Comparison of ENCODE assay signal across 8 mouse cellular contexts in genomic region chr10:127040569-127041214, GRCm38 (mm10). TPM values are rescaled to one million over a fixed set of nuclear protein-coding genes. Genes with fewer than 3 reads are reported as not detected.
DNase-seq lines count a peak whose midpoint lies in the region; ATAC-seq and TF ChIP-seq lines count a peak whose summit lies in the region.

No protein-coding gene starts in this region.

- peak overlapping the region; percentile 83 for H3K4me3 ChIP-seq in heart, adult 2 months

- H3K79me2 ChIP-seq in heart, adult 2 months (replicated peaks; ENCODE audit: control insufficient read depth, insufficient read depth, low read length), result no peaks in the 10 kb centered on the region

- no peaks in the 10 kb centered on the region for H3K4me1 ChIP-seq in heart, adult 2 months (ENCODE audit: control insufficient read depth, insufficient read depth, low read length)

- intact Hi-C loops in heart, adult 2 months (cut with DNase I), result no loop called here

- peak overlapping the region; percentile 32 for H3K27ac ChIP-seq in heart, adult 2 months

- H3K27me3 ChIP-seq in heart, adult 2 months (ENCODE audit: control insufficient read depth, insufficient read depth, low read length), result 0 out of 2 replicates have a peak, but pooled peaks cover 2% of the 10 kb centered on the region

- TF ChIP-seq EP300 in heart, adult 2 months (IDR thresholded peaks at IDR 0.05; ENCODE audit: insufficient read depth, low read depth, low read length), result no peak

- no peak for TF ChIP-seq CTCF in heart, adult 2 months (IDR thresholded peaks at IDR 0.05)

- no peaks in the 10 kb centered on the region for H3K36me3 ChIP-seq in heart, adult 2 months (ENCODE audit: control insufficient read depth, insufficient read depth, low read length)

- peak overlapping the region; percentile 60 for H3K9ac ChIP-seq in heart, adult 2 months (ENCODE audit: low read depth, low read length)

- 3% methylated on average over 20 of the region's 20 CpGs for whole genome bisulfite sequencing in heart, adult 2 months

- peak; percentile 26 for ATAC-seq in inflammation-experienced regulatory T-cells, adult 6 months
- peak; percentile 21 for ATAC-seq in megakaryocyte, adult 5-6 weeks (ENCODE audit: poor library complexity, severe bottlenecking)

- no peak for TF ChIP-seq POLR2A in heart, adult 2 months (IDR thresholded peaks at IDR 0.05; ENCODE audit: insufficient read depth, low read depth, low read length)

- DNase-seq in heart, adult 2 months, result no peak
- no peak for DNase-seq in heart, adult 9 months (ENCODE audit: low spot score in 2 of 2)
- DNase-seq in 3T3-L1 (ENCODE audit: low read depth, low spot score), result peak; percentile 41
- DNase-seq in cerebellum, postnatal 25 days, result peak; percentile 41 to 59
- DNase-seq in thymus, postnatal 4 days, result no peak
- no peak for DNase-seq in lung, postnatal 36 days

RNA-seq across cellular contexts. Expression of gene Mettl1, which starts 0.5 kb away (rescaled TPM):
- total RNA-seq in heart, adult 2 months (2021), result 1 to 10 TPM; 6.3 to 7.0 TPM
- 12.3 and 16.0 TPM in 2 replicates for polyA plus RNA-seq in heart, adult 2 months (2012; rRNA removed)
- polyA plus RNA-seq in inflammation-experienced regulatory T-cells, adult 6 months (2017; shearing (Covaris generic)), result 10 to 100 TPM; 10.8 to 37.6 (median 28.4) TPM
- 4.2 and 5.4 TPM in 2 replicates for total RNA-seq in megakaryocyte, adult 5-6 weeks (2015)
- 3.5 and 8.9 TPM in 2 replicates for total RNA-seq in megakaryocyte, adult 5-6 weeks (2017)

RNA-seq across cellular contexts. Expression of gene Eef1akmt3, which starts 0.6 kb away (rescaled TPM):
- total RNA-seq in heart, adult 2 months (2021), result not detected
- polyA plus RNA-seq in heart, adult 2 months (2012; rRNA removed), result 0.06 TPM in 2 replicates
- polyA plus RNA-seq in inflammation-experienced regulatory T-cells, adult 6 months (2017; shearing (Covaris generic)), result under 1 TPM in 1 of 3 experiments, not detected in 2; 0.46 TPM
- not detected in 2 replicates for total RNA-seq in megakaryocyte, adult 5-6 weeks (2015)
- 0.08 TPM in 1 of 2 replicates, not detected in the other for total RNA-seq in megakaryocyte, adult 5-6 weeks (2017)

RNA-seq across cellular contexts. Expression of gene Cyp27b1, which starts 7.4 kb away (rescaled TPM):
- total RNA-seq in heart, adult 2 months (2021), result under 1 TPM in 1 of 2 experiments, not detected in 1; 0.10 TPM
- 0.12 and 0.35 TPM in 2 replicates for polyA plus RNA-seq in heart, adult 2 months (2012; rRNA removed)
- not detected for polyA plus RNA-seq in inflammation-experienced regulatory T-cells, adult 6 months (2017; shearing (Covaris generic))
- total RNA-seq in megakaryocyte, adult 5-6 weeks (2015), result not detected in 2 replicates
- total RNA-seq in megakaryocyte, adult 5-6 weeks (2017), result not detected in 2 replicates

RNA-seq across cellular contexts. Expression of gene Tsfm, which starts 10.1 kb away (rescaled TPM):
- 10 to 100 TPM; 50.8 to 58.7 TPM for total RNA-seq in heart, adult 2 months (2021)
- polyA plus RNA-seq in heart, adult 2 months (2012; rRNA removed), result 40.0 and 42.4 TPM in 2 replicates
- polyA plus RNA-seq in inflammation-experienced regulatory T-cells, adult 6 months (2017; shearing (Covaris generic)), result 10 to 100 TPM; 40.0 to 50.0 (median 48.3) TPM
- total RNA-seq in megakaryocyte, adult 5-6 weeks (2015), result 17.4 and 25.7 TPM in 2 replicates
- 17.1 and 21.0 TPM in 2 replicates for total RNA-seq in megakaryocyte, adult 5-6 weeks (2017)

RNA-seq across cellular contexts. Expression of gene March9, which starts 19.3 kb away (rescaled TPM):
- total RNA-seq in heart, adult 2 months (2021), result 1 to 10 TPM; 2.8 to 3.1 TPM
- polyA plus RNA-seq in heart, adult 2 months (2012; rRNA removed), result 2.5 and 2.7 TPM in 2 replicates
- under 1 TPM; 0.35 to 0.84 (median 0.72) TPM for polyA plus RNA-seq in inflammation-experienced regulatory T-cells, adult 6 months (2017; shearing (Covaris generic))
- 0.04 TPM in 1 of 2 replicates, not detected in the other for total RNA-seq in megakaryocyte, adult 5-6 weeks (2015)
- total RNA-seq in megakaryocyte, adult 5-6 weeks (2017), result 0.22 and 0.37 TPM in 2 replicates

Comparison
In these comparisons a context has a peak if more than half of its experiments do, and no peak if none do; other contexts are left out.
1. DNase-seq: peak in 3T3-L1 (single experiment) and cerebellum, postnatal 25 days (2 of 2); none in heart, adult 2 months (0 of 2), heart, adult 9 months (0 of 2), thymus, postnatal 4 days (single experiment) and lung, postnatal 36 days (single experiment).